ENCODE assay signal across 8 mouse cellular contexts in the genomic region with DNA sequence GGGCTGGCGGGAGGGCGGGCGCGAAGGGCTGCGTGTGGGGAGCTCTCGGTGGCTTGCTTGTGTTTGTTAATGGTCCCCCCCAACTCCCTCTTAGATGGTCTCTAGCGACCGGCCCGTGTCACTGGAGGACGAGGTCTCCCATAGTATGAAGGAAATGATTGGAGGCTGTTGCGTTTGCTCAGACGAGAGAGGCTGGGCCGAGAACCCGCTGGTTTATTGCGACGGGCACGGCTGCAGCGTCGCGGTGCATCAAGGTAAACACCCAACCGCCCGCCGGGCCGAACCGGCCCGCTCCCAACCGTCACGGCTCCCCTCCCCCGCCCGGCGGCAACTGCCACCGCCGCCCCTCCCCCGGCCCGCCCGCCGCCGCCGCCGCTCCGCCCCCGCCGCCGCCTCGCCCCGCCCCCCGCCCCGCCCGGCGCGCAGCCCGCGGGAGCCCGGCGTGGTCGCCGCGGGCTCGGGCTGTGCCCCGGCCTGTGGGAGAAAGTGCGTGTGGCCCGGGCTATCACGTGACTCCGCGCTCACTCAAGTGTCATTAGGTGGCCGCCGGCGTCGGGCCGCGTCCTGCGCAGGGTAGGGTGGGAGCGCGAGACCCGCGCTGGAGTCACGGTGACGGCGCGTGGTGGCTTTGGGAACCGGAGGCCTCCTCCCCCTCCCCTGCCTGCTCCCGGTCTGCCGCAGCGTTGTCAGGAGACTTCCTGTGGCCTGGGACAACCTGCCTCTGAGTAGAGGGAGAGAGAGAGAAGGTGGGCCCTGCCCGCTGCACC. TPM values are rescaled to one million over a fixed set of nuclear protein-coding genes. Genes with fewer than 3 reads are reported as not detected.
DNase-seq lines count a peak whose midpoint lies in the region; ATAC-seq and TF ChIP-seq lines count a peak whose summit lies in the region.

No protein-coding gene starts in this region.

- H3K36me3 ChIP-seq in embryonic facial prominence, embryonic 13.5 days, result peaks cover 11% of the 10 kb centered on the region
- no peaks in the 10 kb centered on the region for H3K36me3 ChIP-seq in midbrain, postnatal 0 days (ENCODE audit: insufficient read depth, low read length)

- H3K9ac ChIP-seq in embryonic facial prominence, embryonic 13.5 days, result peak overlapping the region; percentile 98
- H3K9ac ChIP-seq in midbrain, postnatal 0 days (replicated peaks; ENCODE audit: low read length, poor library complexity, severe bottlenecking), result peak overlapping the region; percentile 96

- DNase-seq in 416B (ENCODE audit: low read depth) (peak; percentile 65), liver (peak; percentile 90)
- peak; percentile 88 for DNase-seq in adrenal gland, postnatal 25 days
- DNase-seq in heart, adult 9 months (ENCODE audit: low spot score in 2 of 2), result peak; percentile 75 to 78
- peak; percentile 76 for DNase-seq in kidney, adult 9 months
- peak; percentile 72 for DNase-seq in midbrain, postnatal 0 days (ENCODE audit: low spot score)
- peak; percentile 79 to 91 for DNase-seq in spleen, postnatal 4 days (ENCODE audit: low spot score in 2 of 2)

- H3K4me2 ChIP-seq in embryonic facial prominence, embryonic 13.5 days, result peak overlapping the region; percentile 75
- H3K4me2 ChIP-seq in midbrain, postnatal 0 days (ENCODE audit: low read depth, low read length, poor library complexity, severe bottlenecking), result peak overlapping the region; percentile 77

- peaks cover 12% of the 10 kb centered on the region for H3K4me1 ChIP-seq in embryonic facial prominence, embryonic 13.5 days
- H3K4me1 ChIP-seq in midbrain, postnatal 0 days (ENCODE audit: insufficient read depth, low read length), result no peaks in the 10 kb centered on the region

- peak overlapping the region; percentile 99 for H3K27ac ChIP-seq in embryonic facial prominence, embryonic 13.5 days
- peak overlapping the region; percentile 97 for H3K27ac ChIP-seq in midbrain, postnatal 0 days (ENCODE audit: low read depth, low read length)

- under 1% methylated on average over 48 of the region's 85 CpGs for WGBS in embryonic facial prominence, embryonic 13.5 days
- WGBS in midbrain, postnatal 0 days, result under 1% methylated on average over 58 of the region's 85 CpGs

- no peak for TF ChIP-seq CTCF in midbrain, postnatal 0 days (IDR thresholded peaks at IDR 0.05)

- H3K4me3 ChIP-seq in embryonic facial prominence, embryonic 13.5 days, result peak overlapping the region; percentile 78
- peak overlapping the region; percentile 81 for H3K4me3 ChIP-seq in midbrain, postnatal 0 days (ENCODE audit: low read depth, low read length)

- ATAC-seq in embryonic facial prominence, embryonic 13.5 days (ENCODE audit: insufficient number of reproducible peaks, insufficient read depth, low FRiP score, low TSS enrichment, low read depth), result peak; percentile 24
- ATAC-seq in midbrain, postnatal 0 days (ENCODE audit: low FRiP score), result peak; percentile 67

- H3K9me3 ChIP-seq in embryonic facial prominence, embryonic 13.5 days, result no peaks in the 10 kb centered on the region
- H3K9me3 ChIP-seq in midbrain, postnatal 0 days (ENCODE audit: low read length), result no peaks in the 10 kb centered on the region

- no peaks in the 10 kb centered on the region for H3K27me3 ChIP-seq in embryonic facial prominence, embryonic 13.5 days
- H3K27me3 ChIP-seq in midbrain, postnatal 0 days (ENCODE audit: insufficient read depth, low read length), result no peaks in the 10 kb centered on the region

RNA-seq across cellular contexts. Expression of a gene that starts 10.1 kb away (rescaled TPM):
- 59.0 and 68.1 TPM in 2 replicates for total RNA-seq in adrenal gland, postnatal 25 days (2021)
- 67.2 and 73.6 TPM in 2 replicates for polyA plus RNA-seq in embryonic facial prominence, embryonic 13.5 days (2015; fragmentation: Nextera tagmentation; extraction: Ambion mirVana)
- 22.7 and 96.5 TPM in 2 replicates for total RNA-seq in midbrain, postnatal 0 days (2014; rRNA removed)
- polyA plus RNA-seq in midbrain, postnatal 0 days (2015; fragmentation: Nextera tagmentation; extraction: Ambion mirVana), result 23.9 and 28.9 TPM in 2 replicates

RNA-seq across cellular contexts. Expression of a gene that starts 16.3 kb away (rescaled TPM):
- 4.2 and 5.4 TPM in 2 replicates for total RNA-seq in adrenal gland, postnatal 25 days (2021)
- 8.3 and 9.8 TPM in 2 replicates for polyA plus RNA-seq in embryonic facial prominence, embryonic 13.5 days (2015; fragmentation: Nextera tagmentation; extraction: Ambion mirVana)
- 12.1 and 12.4 TPM in 2 replicates for total RNA-seq in midbrain, postnatal 0 days (2014; rRNA removed)
- polyA plus RNA-seq in midbrain, postnatal 0 days (2015; fragmentation: Nextera tagmentation; extraction: Ambion mirVana), result 3.5 and 4.3 TPM in 2 replicates

RNA-seq across cellular contexts. Expression of a gene that starts 27.6 kb away (rescaled TPM):
- total RNA-seq in adrenal gland, postnatal 25 days (2021), result 2.1 and 3.7 TPM in 2 replicates
- 13.7 and 15.0 TPM in 2 replicates for polyA plus RNA-seq in embryonic facial prominence, embryonic 13.5 days (2015; fragmentation: Nextera tagmentation; extraction: Ambion mirVana)
- 2.4 and 3.6 TPM in 2 replicates for total RNA-seq in midbrain, postnatal 0 days (2014; rRNA removed)
- polyA plus RNA-seq in midbrain, postnatal 0 days (2015; fragmentation: Nextera tagmentation; extraction: Ambion mirVana), result 9.7 and 10.3 TPM in 2 replicates

Comparison
In these comparisons a context has a peak if more than half of its experiments do, and no peak if none do; other contexts are left out.
1. Peak in every context shown above with its lines: DNase-seq, ATAC-seq, H3K4me3 ChIP-seq and H3K27ac ChIP-seq.